Mouse (Mus musculus) neural tube, embryonic 13.5 days (tissue): Measurements from ENCODE around the gene Cnksr2. TPM values are rescaled to one million over a fixed set of nuclear protein-coding genes. Genes with fewer than 3 reads are reported as not detected.

Experiments
- ATAC-seq: fragments of 200-750 bp; cut with Nextera tagmentation; 2 replicates; pipeline ENCODE4 v1.8.0; 2017; ENCODE audit warnings: low read depth, mild to moderate bottlenecking, moderate TSS enrichment, moderate library complexity
- H3K27ac ChIP-seq: fragments of 300-500 bp; sonication (generic); replicated peaks from 2 replicates; pipeline ENCODE4 v1.5.1; 2015; ENCODE audit warnings: moderate library complexity, mild to moderate bottlenecking, inconsistent platforms
- H3K27me3 ChIP-seq: fragments of 300-500 bp; sonication (generic); 2 replicates; pipeline ENCODE4 v1.6.1; 2015; ENCODE audit warnings: mild to moderate bottlenecking, inconsistent platforms
- H3K36me3 ChIP-seq: fragments of 300-500 bp; sonication (generic); 2 replicates; pipeline ENCODE4 v1.6.1; 2015; ENCODE audit warnings: mild to moderate bottlenecking, inconsistent platforms
- H3K4me1 ChIP-seq: fragments of 300-500 bp; sonication (generic); replicated peaks from 2 replicates; pipeline ENCODE4 v1.6.1; 2015; ENCODE audit warnings: inconsistent platforms
- H3K4me2 ChIP-seq: fragments of 300-500 bp; sonication (generic); 2 replicates; pipeline ENCODE4 v1.6.1; 2015; ENCODE audit warnings: inconsistent platforms, mild to moderate bottlenecking, moderate library complexity
- H3K4me3 ChIP-seq: fragments of 300-500 bp; sonication (generic); 2 replicates; pipeline ENCODE4 v1.5.1; 2015; ENCODE audit warnings: mild to moderate bottlenecking, inconsistent platforms
- H3K9ac ChIP-seq: fragments of 300-500 bp; sonication (generic); 2 replicates; pipeline ENCODE4 v1.6.1; 2015; ENCODE audit warnings: moderate library complexity, mild to moderate bottlenecking, inconsistent platforms
- H3K9me3 ChIP-seq: fragments of 300-500 bp; sonication (generic); 2 replicates; pipeline ENCODE4 v1.6.1; 2016; ENCODE audit warnings: inconsistent platforms
- WGBS: fragments of 180-500 bp; shearing (Covaris S2); methylation state at CpG from one replicate; pipeline ENCODE4 v1.1.7; 2015; 5-methylcytosine and 5-hydroxymethylcytosine counted together
- polyA plus RNA-seq: library from polyadenylated mRNA; unstranded; fragments of >200 nt; fragmentation: Nextera tagmentation; extraction: Ambion mirVana; gene quantifications from 2 replicates; pipeline ENCODE4 v1.2.1, GENCODE M21; 2015

Cnksr2 gene
- 6.9 and 8.1 TPM in 2 replicates for polyA plus RNA-seq

DNA sequence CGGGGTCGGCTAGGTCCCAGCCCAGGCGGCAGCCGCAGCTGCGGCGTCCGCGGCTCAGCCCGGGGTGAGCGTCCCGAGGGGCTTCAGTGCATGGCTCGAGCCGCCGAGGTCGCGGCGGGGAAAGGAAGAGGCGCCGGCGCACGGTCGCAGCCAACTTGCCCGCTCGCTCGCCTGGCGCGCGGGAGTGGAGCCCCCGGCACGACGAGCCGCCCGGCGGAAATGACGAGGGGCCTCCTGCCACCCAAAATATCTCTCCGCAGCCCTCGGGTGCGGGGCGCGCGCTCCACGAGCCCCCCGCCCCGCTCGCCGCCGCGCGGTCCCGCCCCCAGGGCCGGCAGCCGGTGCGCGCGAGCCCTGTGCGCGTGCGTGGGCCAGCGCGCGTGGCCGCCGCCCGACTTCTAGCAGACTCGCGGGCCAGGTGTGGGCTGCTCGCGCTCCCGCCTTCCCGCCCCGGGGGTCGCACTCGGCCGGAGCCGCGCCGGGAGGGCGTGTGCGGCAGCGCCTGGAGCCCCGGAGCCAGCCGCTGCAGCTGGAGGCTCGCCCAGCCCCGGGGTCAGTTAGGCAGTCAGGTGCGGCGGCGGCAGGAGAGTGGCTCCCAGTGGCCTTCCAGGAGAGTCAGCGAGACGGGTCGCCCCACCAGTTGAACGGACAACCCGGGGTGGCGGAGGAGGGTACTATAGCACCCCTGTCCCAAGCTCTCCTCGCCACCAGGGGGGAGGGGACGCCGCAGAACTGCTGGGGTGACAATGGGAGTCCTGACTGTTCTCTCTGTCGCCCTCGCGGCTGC, at the start of gene Cnksr2:
TSS of gene Cnksr2 (minus strand) at position 238 of the 787 bp plus-strand sequence.
- Histone ChIP-seq H3K36me3 (no peaks in the 10 kb centered on the region), H3K9me3 (no peaks in the 10 kb centered on the region), H3K4me1 (peaks cover 3% of the 10 kb centered on the region), H3K27me3 (no peaks in the 10 kb centered on the region), H3K4me2 (peak within 1 kb of the TSS; percentile 60), H3K9ac (peak within 1 kb of the TSS; percentile 86), H3K4me3 (peak within 1 kb of the TSS; percentile 63), H3K27ac (peak within 1 kb of the TSS; percentile 81)
- 14% methylated on average over 69 of the region's 99 CpGs for WGBS
- ATAC-seq: peak; percentile 83

DNA sequence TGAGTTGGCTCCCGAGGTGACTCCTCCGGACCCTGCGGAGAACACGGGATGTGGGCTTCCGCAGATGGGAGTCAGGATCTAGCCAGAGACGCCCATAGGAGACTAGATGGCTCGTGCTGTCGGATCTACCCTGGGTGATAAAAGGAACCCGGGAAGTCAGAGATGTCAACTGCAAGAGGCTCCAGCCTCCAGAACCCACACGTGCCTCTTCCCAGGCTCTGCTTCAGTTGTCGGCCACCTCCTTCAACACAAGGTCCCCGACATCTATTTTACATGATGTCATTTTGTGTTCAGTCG, 698 bp upstream of the Cnksr2 start:
- H3K4me1 ChIP-seq: peaks cover 3% of the 10 kb centered on the region
- H3K36me3 ChIP-seq: no peaks in the 10 kb centered on the region
- peak overlapping the region; percentile 60 for H3K4me2 ChIP-seq
- H3K27ac ChIP-seq: peak overlapping the region; percentile 81; the same call in 1 of the 2 replicates
- H3K9me3 ChIP-seq: no peaks in the 10 kb centered on the region
- no peak; the same call in 1 of the 2 replicates for ATAC-seq
- H3K9ac ChIP-seq: peak overlapping the region; percentile 86
- H3K4me3 ChIP-seq: peak overlapping the region; percentile 63
- no peaks in the 10 kb centered on the region for H3K27me3 ChIP-seq
- 13% methylated on average over 13 of the region's 13 CpGs for WGBS

DNA sequence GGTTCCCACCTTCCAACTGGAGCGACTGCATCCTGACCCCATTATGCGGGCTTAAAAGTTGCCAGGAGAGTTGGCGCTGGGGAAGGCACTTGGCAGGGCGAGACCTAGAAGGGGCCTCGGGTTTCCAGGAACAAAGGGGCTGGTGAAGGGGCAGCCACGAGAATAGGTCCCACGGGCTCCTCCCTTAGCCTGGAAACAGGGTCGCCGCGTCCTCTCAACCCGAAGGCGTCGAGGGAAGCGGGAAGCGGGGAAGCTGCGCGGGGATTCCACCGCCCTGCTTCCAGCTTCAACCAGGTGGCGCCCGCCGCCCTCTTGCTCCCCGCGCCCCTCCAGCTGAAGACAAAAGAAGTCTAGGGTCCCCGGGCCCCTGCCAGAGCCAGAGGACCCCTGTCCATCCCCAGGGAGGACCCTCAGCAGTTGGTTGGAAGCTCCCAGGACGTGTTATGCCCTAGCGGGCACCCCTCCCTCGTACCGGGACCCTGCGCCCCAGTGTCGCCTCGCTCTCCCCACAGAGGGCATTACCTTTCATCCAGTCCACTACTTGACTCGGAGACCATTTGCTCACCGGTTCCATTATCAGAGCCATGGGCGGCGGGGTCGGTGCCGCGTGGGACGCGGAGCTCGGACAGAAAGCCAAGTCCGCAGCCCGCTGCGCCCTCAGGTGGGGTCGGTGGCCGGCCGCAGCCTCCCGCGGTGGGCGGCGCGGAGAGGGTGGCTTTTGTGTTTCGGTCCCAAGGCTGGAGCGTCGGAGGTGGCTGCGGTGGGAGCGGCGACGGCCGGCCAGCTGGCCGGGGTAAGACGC, 638 bp downstream of the Cnksr2 start:
- H3K4me1 ChIP-seq: peaks cover 3% of the 10 kb centered on the region
- peak; percentile 69 for ATAC-seq
- peak overlapping the region; percentile 81 for H3K27ac ChIP-seq
- 21% methylated on average over 60 of the region's 62 CpGs for WGBS
- H3K4me2 ChIP-seq: peak overlapping the region; percentile 60
- no peaks in the 10 kb centered on the region for H3K27me3 ChIP-seq
- peak overlapping the region; percentile 63 for H3K4me3 ChIP-seq
- no peaks in the 10 kb centered on the region for H3K36me3 ChIP-seq
- H3K9ac ChIP-seq: peak overlapping the region; percentile 86
- no peaks in the 10 kb centered on the region for H3K9me3 ChIP-seq

DNA sequence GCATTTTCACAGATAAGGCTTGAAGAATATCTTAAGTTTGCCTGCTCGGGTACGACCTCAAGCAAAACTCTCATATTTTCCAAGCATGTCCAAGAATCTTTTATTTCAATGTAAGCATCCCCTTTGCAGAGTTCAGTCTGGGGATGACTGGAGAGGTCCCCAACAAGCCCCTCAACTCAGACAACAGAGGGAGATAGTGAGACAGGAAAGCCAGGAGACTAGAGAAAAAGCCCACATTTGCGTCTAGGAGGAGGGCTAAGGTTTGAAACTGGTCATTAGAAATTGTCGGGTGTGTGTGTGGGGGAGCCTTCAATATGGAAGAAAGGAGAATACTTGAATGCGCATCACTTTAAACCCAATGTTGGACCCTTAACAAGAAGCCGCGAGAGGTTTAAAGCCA, 1.4 kb downstream of the Cnksr2 start:
- Histone ChIP-seq H3K9ac (peak overlapping the region; percentile 86), H3K4me3 (peak overlapping the region; percentile 63), H3K27ac (peak overlapping the region; percentile 81), H3K4me1 (peaks cover 3% of the 10 kb centered on the region), H3K4me2 (peak overlapping the region; percentile 60), H3K36me3 (no peaks in the 10 kb centered on the region), H3K27me3 (no peaks in the 10 kb centered on the region), H3K9me3 (no peaks in the 10 kb centered on the region)
- WGBS: 30% methylated on average over 7 of the region's 7 CpGs
- peak; percentile 48 for ATAC-seq

DNA sequence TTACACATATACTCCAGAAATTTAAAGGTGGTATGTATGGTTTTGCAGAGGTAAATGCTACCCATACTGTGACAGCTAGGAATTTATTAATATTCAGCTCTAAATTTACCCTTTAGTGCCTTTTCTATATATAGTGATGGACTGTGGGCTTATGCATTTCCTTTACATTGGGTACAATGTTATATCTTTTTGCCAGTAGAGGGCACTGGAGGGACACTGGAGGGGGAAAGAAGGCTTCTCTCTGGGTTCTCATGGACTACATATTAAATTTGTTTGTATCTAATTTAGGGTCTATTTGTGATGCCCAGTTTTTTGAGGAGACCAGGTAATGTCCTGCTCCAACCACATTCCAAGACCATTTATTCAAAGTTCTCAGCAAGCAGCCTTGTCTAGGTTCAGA, 91.4 kb downstream of the Cnksr2 start:
- H3K4me3 ChIP-seq: no peak overlapping the region
- no peaks in the 10 kb centered on the region for H3K9me3 ChIP-seq
- H3K27ac ChIP-seq: no peak overlapping the region
- no peaks in the 10 kb centered on the region for H3K36me3 ChIP-seq
- ATAC-seq: no peak
- no peaks in the 10 kb centered on the region for H3K27me3 ChIP-seq
- H3K9ac ChIP-seq: no peak overlapping the region
- H3K4me1 ChIP-seq: no peaks in the 10 kb centered on the region
- H3K4me2 ChIP-seq: no peak overlapping the region

DNA sequence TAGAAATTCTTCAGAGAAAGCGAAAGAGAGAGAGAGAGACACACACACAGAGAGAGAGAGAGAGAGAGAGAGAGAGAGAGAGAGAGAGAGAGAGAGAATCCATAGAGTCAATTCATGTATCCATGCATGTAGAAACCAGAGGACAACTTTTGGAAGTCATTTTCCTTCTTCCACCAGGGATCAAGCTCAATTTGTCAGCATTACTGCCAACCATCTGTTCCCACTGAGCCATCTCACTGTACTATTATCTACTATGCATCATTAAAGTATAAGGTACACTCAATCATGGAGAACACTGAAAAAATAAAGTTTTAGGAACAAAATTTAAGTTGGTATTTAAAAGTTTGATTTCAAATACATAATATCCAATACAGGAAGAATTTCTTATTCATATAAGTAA, 93.8 kb downstream of the Cnksr2 start:
- H3K27ac ChIP-seq: no peak overlapping the region
- ATAC-seq: no peak
- 70% methylated on average over 1 of the region's 1 CpGs for WGBS
- no peaks in the 10 kb centered on the region for H3K9me3 ChIP-seq
- H3K4me1 ChIP-seq: no peaks in the 10 kb centered on the region
- H3K4me2 ChIP-seq: no peak overlapping the region
- H3K36me3 ChIP-seq: no peaks in the 10 kb centered on the region
- no peaks in the 10 kb centered on the region for H3K27me3 ChIP-seq
- no peak overlapping the region for H3K4me3 ChIP-seq
- H3K9ac ChIP-seq: no peak overlapping the region

DNA sequence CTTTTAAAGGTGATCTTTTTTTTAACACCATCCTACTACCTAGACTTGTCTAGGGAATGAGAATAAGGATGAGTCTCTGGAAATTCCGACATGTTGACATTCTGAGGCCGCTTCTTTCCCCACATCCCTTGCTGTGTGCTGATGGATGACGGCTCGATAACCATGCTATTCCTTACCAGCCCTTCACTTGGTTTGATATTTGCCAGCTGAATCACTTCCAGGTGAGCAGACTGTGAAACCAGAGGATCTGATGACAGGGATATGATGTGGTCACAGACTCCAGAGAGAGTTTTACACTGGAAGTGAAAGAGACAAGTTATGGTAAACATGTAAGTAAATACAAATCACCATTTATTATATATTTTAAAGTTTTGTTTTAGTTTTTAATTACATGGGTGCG, 98.0 kb downstream of the Cnksr2 start:
- no peak overlapping the region for H3K27ac ChIP-seq
- H3K9ac ChIP-seq: no peak overlapping the region
- H3K4me2 ChIP-seq: no peak overlapping the region
- H3K27me3 ChIP-seq: no peaks in the 10 kb centered on the region
- WGBS: 90% methylated on average over 5 of the region's 5 CpGs
- no peaks in the 10 kb centered on the region for H3K36me3 ChIP-seq
- no peaks in the 10 kb centered on the region for H3K4me1 ChIP-seq
- H3K9me3 ChIP-seq: no peaks in the 10 kb centered on the region
- no peak overlapping the region for H3K4me3 ChIP-seq
- no peak for ATAC-seq

DNA sequence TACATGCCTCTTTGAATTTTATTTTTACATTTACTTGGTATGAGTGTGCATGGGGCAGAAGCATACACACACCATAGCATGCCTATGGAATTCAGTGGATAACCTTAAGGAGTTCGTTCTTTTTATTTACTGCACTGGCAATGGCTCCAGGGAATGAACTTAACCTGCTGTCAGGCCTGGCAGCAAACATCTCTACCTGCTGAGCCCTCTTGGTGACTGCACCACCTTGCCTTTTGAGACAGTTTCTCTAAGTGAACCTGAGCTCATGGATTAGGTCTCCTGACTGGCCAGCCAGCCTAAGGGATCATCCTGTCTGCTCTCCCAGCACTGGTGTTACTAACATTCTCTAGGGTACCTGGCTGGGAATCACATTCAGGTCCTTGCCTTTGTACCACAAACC, 106.5 kb downstream of the Cnksr2 start:
- Histone ChIP-seq H3K36me3 (no peaks in the 10 kb centered on the region), H3K9me3 (no peaks in the 10 kb centered on the region), H3K4me1 (no peaks in the 10 kb centered on the region), H3K9ac (no peak overlapping the region), H3K27ac (no peak overlapping the region), H3K4me2 (no peak overlapping the region), H3K27me3 (no peaks in the 10 kb centered on the region), H3K4me3 (no peak overlapping the region)
- ATAC-seq: no peak
- WGBS: 87% methylated on average over 1 of the region's 1 CpGs

DNA sequence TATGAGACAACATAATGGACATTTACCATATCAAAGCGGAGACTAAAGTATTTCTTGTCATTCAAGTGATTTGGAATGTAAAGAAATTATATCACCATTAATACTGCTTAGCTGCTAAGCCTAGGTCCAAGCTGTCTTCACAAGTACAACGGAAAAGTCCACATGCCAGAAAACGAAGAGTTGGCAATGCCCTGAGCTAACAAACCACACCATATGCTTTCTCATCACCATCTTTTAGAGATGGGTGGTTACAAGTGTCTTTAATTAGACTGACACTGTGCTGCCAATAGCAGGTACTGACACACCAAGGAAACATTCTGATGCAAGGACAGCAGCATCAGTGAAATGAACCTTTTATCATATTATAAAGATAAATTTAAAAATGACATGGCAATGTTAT, 123.0 kb downstream of the Cnksr2 start:
- Histone ChIP-seq H3K4me3 (no peak overlapping the region), H3K36me3 (no peaks in the 10 kb centered on the region), H3K27me3 (no peaks in the 10 kb centered on the region), H3K9ac (no peak overlapping the region), H3K27ac (no peak overlapping the region), H3K9me3 (no peaks in the 10 kb centered on the region), H3K4me1 (no peaks in the 10 kb centered on the region), H3K4me2 (no peak overlapping the region)
- no peak for ATAC-seq
- WGBS: 74% methylated on average over 3 of the region's 3 CpGs

DNA sequence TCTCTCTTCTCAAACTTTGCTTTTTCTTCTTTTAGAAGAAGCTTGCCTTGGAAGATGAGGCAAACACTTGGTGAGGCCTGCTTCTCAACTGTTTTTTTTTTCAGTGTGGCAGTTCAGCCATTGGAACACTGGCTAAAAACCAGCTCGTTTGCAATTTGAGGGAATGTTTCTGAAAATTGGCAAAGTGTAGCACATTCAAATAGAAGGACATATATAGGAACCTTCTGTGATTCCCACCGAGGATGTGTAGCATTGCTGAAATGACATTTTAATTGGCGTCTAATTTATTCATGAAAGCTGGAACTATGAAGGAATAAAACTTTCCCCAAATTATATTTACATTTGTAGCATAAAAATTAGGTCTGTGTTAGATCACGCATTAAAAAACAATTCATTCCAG, 213.1 kb downstream of the Cnksr2 start:
- H3K27me3 ChIP-seq: no peaks in the 10 kb centered on the region
- H3K4me3 ChIP-seq: no peak overlapping the region
- no peak overlapping the region for H3K4me2 ChIP-seq
- no peaks in the 10 kb centered on the region for H3K4me1 ChIP-seq
- H3K9ac ChIP-seq: no peak overlapping the region
- H3K9me3 ChIP-seq: no peaks in the 10 kb centered on the region
- no peak overlapping the region for H3K27ac ChIP-seq
- H3K36me3 ChIP-seq: no peaks in the 10 kb centered on the region
- 74% methylated on average over 4 of the region's 4 CpGs for whole genome bisulfite sequencing
- ATAC-seq: no peak

DNA sequence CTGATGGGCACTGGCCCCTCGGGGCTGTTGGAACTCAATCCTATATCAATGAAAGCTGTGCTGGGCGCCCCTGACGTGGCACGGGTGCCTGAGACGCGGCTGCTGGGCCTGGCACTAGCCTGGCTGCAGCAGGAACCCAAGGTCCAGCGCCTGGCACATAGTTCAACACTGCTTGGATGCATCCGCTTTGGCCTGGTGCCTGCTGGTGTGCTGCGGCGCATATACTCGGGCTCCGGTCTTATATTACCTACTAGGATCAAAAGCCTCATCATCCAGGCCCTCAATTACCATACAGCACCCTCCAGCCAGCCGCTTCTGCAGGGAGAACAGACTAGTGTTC, 224.2 kb downstream of the Cnksr2 start:
- H3K9ac ChIP-seq: no peak overlapping the region
- H3K4me2 ChIP-seq: no peak overlapping the region
- ATAC-seq: no peak; the same call in 1 of the 2 replicates
- no peak overlapping the region for H3K4me3 ChIP-seq
- peaks cover 14% of the 10 kb centered on the region for H3K4me1 ChIP-seq
- WGBS: 86% methylated on average over 13 of the region's 13 CpGs
- no peak overlapping the region for H3K27ac ChIP-seq
- H3K9me3 ChIP-seq: no peaks in the 10 kb centered on the region
- no peaks in the 10 kb centered on the region for H3K36me3 ChIP-seq
- no peaks in the 10 kb centered on the region for H3K27me3 ChIP-seq

DNA sequence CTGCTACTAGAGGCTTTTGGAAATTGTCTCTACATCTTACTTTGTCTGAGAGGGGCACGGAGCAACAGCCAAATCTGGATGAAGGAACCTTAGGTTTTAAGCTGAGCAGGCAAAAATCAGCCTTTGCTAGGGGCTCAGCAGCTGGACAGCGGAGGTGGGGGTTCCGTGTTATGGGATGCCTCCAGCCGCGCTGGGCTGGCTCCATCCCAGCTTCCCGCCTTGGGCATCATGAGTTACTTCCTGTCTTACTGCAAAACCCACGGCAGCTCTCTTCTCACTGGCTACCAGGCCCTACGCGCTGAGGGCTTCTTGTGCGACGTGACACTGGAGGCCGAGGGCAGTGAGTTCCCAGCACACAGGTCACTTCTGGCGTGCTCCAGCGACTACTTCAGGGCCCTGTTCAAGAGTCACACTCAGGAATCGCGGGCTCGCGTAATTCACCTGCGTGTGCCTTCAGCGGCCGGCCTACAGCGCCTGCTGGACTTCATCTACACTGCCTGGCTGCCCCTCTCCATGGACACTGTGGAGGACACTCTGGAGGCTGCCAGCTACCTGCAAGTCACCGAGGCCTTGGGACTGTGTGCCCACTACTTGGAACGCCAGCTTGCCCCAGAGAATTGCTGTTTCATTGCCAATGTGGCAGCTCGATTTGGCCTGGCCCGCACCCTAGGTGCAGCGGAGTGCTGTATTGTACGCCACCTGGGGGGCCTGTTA, 224.7 kb downstream of the Cnksr2 start, which contains the start of gene Klhl34:
TSS of gene Klhl34 (plus strand) at position 229 of the 714 bp plus-strand sequence.
- WGBS: 43% methylated on average over 28 of the region's 28 CpGs

More for the DNA sequence above, 224.7 kb downstream of the Cnksr2 start, which contains the start of gene Klhl34:
- no peaks in the 10 kb centered on the region for H3K9me3 ChIP-seq
- H3K4me1 ChIP-seq: peaks cover 14% of the 10 kb centered on the region
- H3K4me2 ChIP-seq: peak within 1 kb of the TSS; percentile 57
- H3K27me3 ChIP-seq: no peaks in the 10 kb centered on the region
- peak within 1 kb of the TSS; percentile 31; the same call in 1 of the 2 replicates for H3K9ac ChIP-seq
- H3K27ac ChIP-seq: no peak within 1 kb of the TSS
- peak within 1 kb of the TSS; percentile 27 for H3K4me3 ChIP-seq
- ATAC-seq: peak; percentile 51
- H3K36me3 ChIP-seq: no peaks in the 10 kb centered on the region
